Mouse (Mus musculus) E14TG2a.4 (cell line): ENCODE measurements at regions not wholly inside any gene's neighbourhood (a gene's known extent, or its start where the extent isn't known, plus 50 kb on each side); places are given as distances from the start of the nearest gene placed in this dataset.

Experiments
- CTCF ChIP-seq: conservative IDR thresholded peaks from 2 replicates; pipeline ENCODE4 v1.5.1; 2014; ENCODE audit warnings: low read length
- POU5F1 ChIP-seq: IDR thresholded peaks from 2 replicates; pipeline ENCODE4 v1.6.1; 2014; ENCODE audit warnings: low read length, borderline replicate concordance

- TF ChIP-seq CTCF = no peak
- TF ChIP-seq POU5F1 = no peak
Measured at GRCm38 (mm10) chr4:71338582-71338981, 419.2 kb downstream of the Gm11232 start.
